Mouse (Mus musculus) adrenal gland, postnatal 4 days (tissue): Measurements from ENCODE around the gene Abcf3. TPM values are rescaled to one million over a fixed set of nuclear protein-coding genes. Genes with fewer than 3 reads are reported as not detected.

Source experiments
- microRNA-seq: library from miRNA; unstranded; fragments of <30 nt; microRNA quantifications from one replicate; pipeline ENCODE4 v1.2.0, GENCODE M21; 2021
- total RNA-seq, 2 experiments: library from RNA; stranded (reverse); gene quantifications; 2 replicates each; pipeline ENCODE4 v1.2.3; 2021

The Abcf3 gene
- total RNA-seq, 2 experiments from 2014 or later = 75.4 to 79.2 TPM

Small RNAs within 50 kb of the gene (microRNA-seq; reads per million reads assigned to microRNA genes)
- gene Mir1224 = 15.5 reads per million, percentile 26 among the genes with 10 or more reads in this experiment

Other genes with a start within 250 kb of the Abcf3 start
- gene Parl, start 246.2 kb upstream of the Abcf3 start, total RNA-seq = 100 to 1,000 TPM; 136 to 142 TPM
- gene Cyp2ab1, start 223.2 kb upstream of the Abcf3 start, total RNA-seq = under 1 TPM in 1 of 2 experiments, not detected in 1; 0.17 TPM
- 10 to 100 TPM; 73.7 to 75.5 TPM for gene Abcc5, start 122.2 kb upstream of the Abcf3 start, total RNA-seq
- gene Eif2b5, start 49.8 kb upstream of the Abcf3 start, total RNA-seq = 10 to 100 TPM; 58.9 to 63.3 TPM
- gene Dvl3, start 31.6 kb upstream of the Abcf3 start, total RNA-seq = 10 to 100 TPM; 55.7 to 59.5 TPM
- gene Ap2m1, start 13.1 kb upstream of the Abcf3 start, total RNA-seq = 100 to 1,000 TPM; 336 to 352 TPM
- gene Vwa5b2, start 40.9 kb downstream of the Abcf3 start, total RNA-seq = 10 to 100 TPM in 1 of 2 experiments, 1 to 10 TPM in 1; 10.0 to 12.5 TPM
- gene Eef1akmt4, start 63.0 kb downstream of the Abcf3 start, total RNA-seq = 1 to 10 TPM; 6.8 to 7.0 TPM
- under 1 TPM in 1 of 2 experiments, not detected in 1; 0.37 TPM for gene Gm49333, start 63.0 kb downstream of the Abcf3 start, total RNA-seq
- 10 to 100 TPM; 15.9 to 17.6 TPM for gene Alg3, start 63.2 kb downstream of the Abcf3 start, total RNA-seq
- gene Camk2n2, start 72.7 kb downstream of the Abcf3 start, total RNA-seq = 10 to 100 TPM; 16.1 to 16.3 TPM
- gene Ece2, start 81.3 kb downstream of the Abcf3 start, total RNA-seq = 10 to 100 TPM; 11.4 to 14.9 TPM
- gene Psmd2, start 103.1 kb downstream of the Abcf3 start, total RNA-seq = 100 to 1,000 TPM; 216 to 230 TPM
- gene Eif4g1, start 119.7 kb downstream of the Abcf3 start, total RNA-seq = 100 to 1,000 TPM; 400 to 415 TPM
- 10 to 100 TPM; 14.4 to 15.4 TPM for gene Fam131a, start 144.7 kb downstream of the Abcf3 start, total RNA-seq
- gene Polr2h, start 169.1 kb downstream of the Abcf3 start, total RNA-seq = 10 to 100 TPM; 39.8 to 41.0 TPM
- gene Clcn2, start 169.2 kb downstream of the Abcf3 start, total RNA-seq = 10 to 100 TPM; 49.6 to 57.3 TPM
- gene Chrd, start 184.6 kb downstream of the Abcf3 start, total RNA-seq = 10 to 100 TPM; 14.8 to 17.1 TPM
- gene Thpo, start 185.9 kb downstream of the Abcf3 start, total RNA-seq = 1 to 10 TPM; 3.8 to 5.0 TPM